11 mouse cellular contexts compared by ENCODE assay signal in genomic region chr6:42261524-42262170, GRCm38 (mm10). TPM values are rescaled to one million over a fixed set of nuclear protein-coding genes. Genes with fewer than 3 reads are reported as not detected.
DNase-seq lines count a peak whose midpoint lies in the region; ATAC-seq lines count a peak whose summit lies in the region.
"Had no signal": no experiment of that assay in that cellular context is flagged by ENCODE, and none has a peak within 500 bp of the region (broad histone marks: within the 10 kb centered on the region; RNA-seq: fewer than 3 reads in every experiment).

TSS of gene Tmem139 (plus strand) at chr6:42261970.

- no peaks in the 10 kb centered on the region for H3K36me3 ChIP-seq in heart, embryonic 13.5 days
- no peaks in the 10 kb centered on the region for H3K36me3 ChIP-seq in embryonic facial prominence, embryonic 11.5 days (replicated peaks; ENCODE audit: control insufficient read depth, insufficient read depth, low read depth, low read length)
- H3K36me3 ChIP-seq in lung, embryonic 16.5 days (ENCODE audit: control insufficient read depth, insufficient read depth, low read length) = no peaks in the 10 kb centered on the region

- WGBS in heart, embryonic 13.5 days = 14% methylated on average over 20 of the region's 20 CpGs
- WGBS in embryonic facial prominence, embryonic 11.5 days = 17% methylated on average over 20 of the region's 20 CpGs
- 14% methylated on average over 20 of the region's 20 CpGs for WGBS in lung, embryonic 16.5 days

- H3K4me3 ChIP-seq in heart, embryonic 13.5 days = peak within 1 kb of the TSS; percentile 25
- no peak within 1 kb of the TSS for H3K4me3 ChIP-seq in embryonic facial prominence, embryonic 11.5 days (ENCODE audit: low read depth, low read length)
- peak within 1 kb of the TSS; percentile 30 for H3K4me3 ChIP-seq in lung, embryonic 16.5 days (ENCODE audit: low read length)

- peaks cover 21% of the 10 kb centered on the region for H3K4me1 ChIP-seq in heart, embryonic 13.5 days
- no peaks in the 10 kb centered on the region for H3K4me1 ChIP-seq in embryonic facial prominence, embryonic 11.5 days (ENCODE audit: control insufficient read depth, insufficient read depth, low read length)
- H3K4me1 ChIP-seq in lung, embryonic 16.5 days (replicated peaks; ENCODE audit: control insufficient read depth, insufficient read depth, low read length) = peaks cover 9% of the 10 kb centered on the region

- no peaks in the 10 kb centered on the region for H3K9me3 ChIP-seq in heart, embryonic 13.5 days
- no peaks in the 10 kb centered on the region for H3K9me3 ChIP-seq in embryonic facial prominence, embryonic 11.5 days (replicated peaks; ENCODE audit: control insufficient read depth, low read length)
- no peaks in the 10 kb centered on the region for H3K9me3 ChIP-seq in lung, embryonic 16.5 days (ENCODE audit: control insufficient read depth, low read length)

- ATAC-seq in heart, embryonic 13.5 days (ENCODE audit: extremely low read depth, insufficient number of reproducible peaks, low FRiP score, low TSS enrichment) = no peak
- ATAC-seq in embryonic facial prominence, embryonic 11.5 days (replicated peaks; ENCODE audit: insufficient number of reproducible peaks, low FRiP score, low TSS enrichment, low read depth) = no peak
- peak; percentile 8; the same call in 1 of the 2 replicates for ATAC-seq in lung, embryonic 16.5 days (ENCODE audit: low read depth)
- ATAC-seq: CD4-positive, CD25-positive, alpha-beta regulatory T cell, adult 4 months had no signal

- DNase-seq in heart, adult 18-20 months = no peak
- DNase-seq in embryonic facial prominence, embryonic 11.5 days (ENCODE audit: low spot score) = no peak
- peak; percentile 69 for DNase-seq in kidney, postnatal 14 days
- DNase-seq in frontal cortex, adult 2 months (ENCODE audit: extremely low spot score in 1 of 2, low spot score in 1 of 2) = no peak
- DNase-seq in thymus, postnatal 10 days (ENCODE audit: low spot score in 2 of 2) = no peak
- DNase-seq in right cerebral cortex, postnatal 4 days = no peak

- peak within 1 kb of the TSS; percentile 8 for H3K9ac ChIP-seq in heart, embryonic 13.5 days
- peak within 1 kb of the TSS; percentile 36; the same call in 1 of the 2 replicates for H3K9ac ChIP-seq in embryonic facial prominence, embryonic 11.5 days (replicated peaks; ENCODE audit: low read length)
- H3K9ac ChIP-seq in lung, embryonic 16.5 days (ENCODE audit: low read length) = peak within 1 kb of the TSS; percentile 38; the same call in 1 of the 2 replicates

- H3K27me3 ChIP-seq in heart, embryonic 13.5 days (replicated peaks) = peaks cover 14% of the 10 kb centered on the region
- H3K27me3 ChIP-seq in embryonic facial prominence, embryonic 11.5 days (ENCODE audit: control insufficient read depth, insufficient read depth, low read length) = no peaks in the 10 kb centered on the region
- no peaks in the 10 kb centered on the region for H3K27me3 ChIP-seq in lung, embryonic 16.5 days (ENCODE audit: control insufficient read depth, insufficient read depth, low read depth, low read length)

- H3K27ac ChIP-seq in heart, embryonic 13.5 days (replicated peaks) = no peak within 1 kb of the TSS
- no peak within 1 kb of the TSS for H3K27ac ChIP-seq in embryonic facial prominence, embryonic 11.5 days (replicated peaks; ENCODE audit: low read depth, low read length)
- H3K27ac ChIP-seq in lung, embryonic 16.5 days (ENCODE audit: low read length) = peak within 1 kb of the TSS; percentile 90
- H3K27ac ChIP-seq: macrophage had no signal

- peak within 1 kb of the TSS; percentile 63 for H3K4me2 ChIP-seq in heart, embryonic 13.5 days
- H3K4me2 ChIP-seq in embryonic facial prominence, embryonic 11.5 days (ENCODE audit: low read depth, low read length) = no peak within 1 kb of the TSS
- peak within 1 kb of the TSS; percentile 37 for H3K4me2 ChIP-seq in lung, embryonic 16.5 days (ENCODE audit: low read depth, low read length)

RNA-seq across cellular contexts. Expression of gene Tmem139, which starts in this region (rescaled TPM):
- polyA plus RNA-seq in heart, embryonic 13.5 days (2015; fragmentation: Nextera tagmentation; extraction: Ambion mirVana) = 0.29 TPM in 1 of 2 replicates, not detected in the other
- total RNA-seq in heart, adult 18-20 months (2021) = under 1 TPM in 1 of 2 experiments, not detected in 1; 0.33 TPM
- 0.68 and 0.73 TPM in 2 replicates for polyA plus RNA-seq in embryonic facial prominence, embryonic 11.5 days (2014; fragmentation: Nextera tagmentation; extraction: Ambion mirVana)
- 6.7 and 6.9 TPM in 2 replicates for polyA plus RNA-seq in lung, embryonic 16.5 days (2015; fragmentation: Nextera tagmentation; extraction: Ambion mirVana)
- polyA plus RNA-seq in frontal cortex, adult 2 months (2012; rRNA removed) = not detected in 2 replicates
- polyA plus RNA-seq: brain, embryonic 14.5 days; CD4-positive, CD25-positive, alpha-beta regulatory T cell, adult 4 months; macrophage had no signal
